Mouse (Mus musculus): ENCODE data around the gene Olfr1275.

The Olfr1275 gene

GRCm38 (mm10) chr2:111235186-111235585 lies at the start of gene Olfr1275:
Gene Olfr1275, minus strand, starts transcription at chr2:111235286.
- no peak for DNase-seq (ENCODE audit: low spot score in 2 of 2)

DNA sequence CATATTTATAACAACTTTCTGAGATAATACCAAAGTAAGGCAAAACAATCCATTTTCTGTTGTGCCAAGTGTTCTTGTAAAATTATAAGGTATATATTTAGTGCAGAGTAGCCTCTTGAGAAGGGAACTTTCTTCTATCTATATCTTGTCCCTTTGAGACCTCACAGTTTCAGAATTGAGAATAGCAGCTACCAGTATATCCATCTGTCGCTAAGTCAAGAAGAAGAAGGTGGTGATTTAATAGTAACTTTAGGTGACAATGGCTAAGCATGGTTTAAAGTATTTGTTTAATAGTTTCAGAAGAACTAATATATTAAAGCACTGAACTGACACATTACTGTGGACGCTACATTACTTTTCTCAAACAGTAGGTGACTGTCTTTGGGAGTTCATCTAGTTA lies 38.9 kb upstream of the Olfr1275 start, which contains the start of gene Olfr1277:
Olfr1277 (minus strand) TSS at position 101 of the 400 bp plus-strand sequence.
- DNase-seq (ENCODE audit: low spot score in 2 of 2), result no peak

DNA sequence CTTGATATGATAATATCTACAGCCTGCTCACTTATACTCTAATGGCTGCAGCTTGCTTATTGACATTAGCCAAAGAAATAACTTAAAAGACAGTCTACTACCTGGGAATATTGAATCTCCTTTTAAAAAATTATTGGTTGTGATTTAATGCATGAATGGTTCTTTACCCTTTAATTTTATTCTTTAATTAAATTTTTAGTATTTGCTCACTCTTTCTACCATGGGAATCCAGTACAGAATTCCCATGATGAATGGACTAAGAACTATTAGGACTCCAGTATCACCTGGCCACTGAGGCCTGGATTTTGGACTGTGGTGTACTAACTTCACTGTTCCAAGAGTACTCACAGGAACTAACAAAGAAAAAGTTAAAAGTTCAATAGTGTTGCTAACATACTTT lies 19.1 kb upstream of the Olfr1275 start, which contains the start of gene Olfr1276:
Olfr1276 (plus strand) TSS at position 301 of the 400 bp plus-strand sequence.
- no peak for DNase-seq (ENCODE audit: low spot score in 2 of 2)

GRCm38 (mm10) chr2:111229502-111229901 lies 5.6 kb downstream of the Olfr1275 start, which contains the start of gene 4930430A15Rik:
Gene 4930430A15Rik, minus strand, starts transcription at chr2:111229602.
- no peak for DNase-seq (ENCODE audit: low spot score in 2 of 2)

DNA sequence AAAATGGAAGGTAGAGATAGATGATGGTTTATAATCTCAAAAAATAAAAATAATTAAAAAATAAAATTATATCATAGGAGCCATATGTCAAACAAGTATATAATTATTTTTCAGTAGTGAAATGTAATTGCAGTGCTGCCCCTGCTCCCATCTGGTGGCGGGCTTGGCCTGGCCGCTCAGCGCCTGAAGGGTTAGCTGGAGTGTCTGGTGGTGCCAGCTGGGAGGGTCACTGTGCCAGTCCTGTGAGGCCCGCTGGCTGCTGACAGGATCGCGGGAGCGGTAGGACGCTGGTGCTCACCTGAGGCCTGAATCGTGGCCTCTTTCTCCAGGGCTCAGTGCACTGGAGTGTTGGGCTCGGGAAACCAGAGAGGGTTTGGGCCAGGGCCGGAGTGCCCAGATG lies 53.0 kb downstream of the Olfr1275 start:
- DNase-seq (ENCODE audit: low spot score in 2 of 2), result no peak

Data from cerebellum, postnatal 4 days (tissue).